Mouse (Mus musculus) brain, embryonic 14.5 days (tissue): ENCODE results near the gene S100z.

Source experiments
- CTCF ChIP-seq: fragments of 200-500 bp; IDR thresholded peaks from 2 replicates; pipeline ENCODE4 v1.5.1; 2012; ENCODE audit warnings: inconsistent platforms, mild to moderate bottlenecking, moderate library complexity, borderline replicate concordance; ENCODE audit not compliant: insufficient read depth, insufficient read length; ENCODE audit errors: extremely low read depth
- POLR2A ChIP-seq: fragments of 200-500 bp; IDR thresholded peaks from 2 replicates; pipeline ENCODE4 v1.6.1; 2012; ENCODE audit warnings: mild to moderate bottlenecking, inconsistent platforms, borderline replicate concordance; ENCODE audit not compliant: poor library complexity, insufficient read depth, insufficient read length, severe bottlenecking; ENCODE audit errors: extremely low read depth

DNA sequence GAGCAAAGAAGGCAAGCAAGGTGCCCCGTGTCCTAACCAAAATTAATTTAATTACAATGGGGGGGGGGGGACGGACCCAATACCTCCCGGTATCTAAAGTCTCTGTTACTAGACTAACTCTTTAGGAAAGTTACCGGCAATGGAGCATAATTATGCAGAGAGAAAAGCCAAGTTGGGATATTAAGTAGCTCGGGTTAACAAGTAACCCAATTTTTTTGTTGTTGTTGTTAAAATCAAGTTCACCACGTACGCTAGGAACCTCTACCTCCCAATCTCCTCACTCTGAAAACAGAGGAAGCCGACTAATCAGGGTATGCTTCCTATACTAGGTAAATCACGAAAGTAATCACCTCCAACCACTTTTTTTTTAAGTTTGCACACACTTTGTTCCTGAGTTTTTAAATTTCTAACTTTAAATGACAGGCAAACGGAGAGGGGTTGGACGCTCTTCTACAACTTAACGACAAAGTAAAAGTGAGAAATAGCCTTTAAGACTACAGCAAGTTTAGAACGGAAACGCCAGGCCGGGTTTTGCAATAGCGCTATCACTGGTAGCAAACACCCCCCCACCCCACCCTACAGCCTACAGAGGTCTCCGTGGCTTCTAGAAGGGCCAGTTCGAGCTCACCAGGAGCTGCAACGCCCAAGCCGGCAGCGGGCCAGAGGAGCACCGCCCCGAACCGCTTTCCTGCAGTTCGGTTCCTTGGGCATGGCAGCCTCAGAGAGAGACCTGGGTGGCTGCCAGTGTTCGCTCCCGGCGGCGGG lies 45.3 kb upstream of the S100z start:
- TF ChIP-seq POLR2A, result no peak
- no peak for TF ChIP-seq CTCF
